Mouse (Mus musculus): ENCODE results near the gene Nsun6.

DNA sequence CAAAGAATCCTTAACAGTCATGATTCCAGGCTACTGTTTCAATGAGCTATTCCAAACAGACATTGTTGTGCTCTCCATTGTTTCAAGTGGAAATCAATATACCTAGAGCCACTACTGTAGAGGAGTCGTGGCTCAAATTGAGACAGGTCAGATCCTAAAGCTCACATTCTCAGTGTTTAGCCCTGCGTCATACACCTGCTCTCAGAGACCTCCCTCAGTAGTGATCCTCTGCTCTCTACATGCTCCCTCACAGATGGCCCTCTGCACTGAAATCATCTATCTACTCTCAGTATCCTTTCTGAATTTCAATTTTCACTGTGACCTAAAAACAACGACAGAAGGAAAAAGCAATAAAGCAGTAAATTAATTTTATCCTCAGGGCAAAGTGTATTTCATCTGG lies 47.3 kb downstream of the Nsun6 start:
- TF ChIP-seq CTCF (IDR thresholded peaks at IDR 0.05; ENCODE audit: control insufficient read depth, insufficient read depth, insufficient replicate concordance, low read depth, low read length) = no peak
- no peak for TF ChIP-seq POLR2A (IDR thresholded peaks at IDR 0.05; ENCODE audit: control insufficient read depth, low read depth, low read length)

Measured in testis, adult 2 months (tissue).